9 mouse cellular contexts compared by ENCODE assay signal in genomic region chr9:13300041-13300441, GRCm38 (mm10). TPM values are rescaled to one million over a fixed set of nuclear protein-coding genes. Genes with fewer than 3 reads are reported as not detected.
DNase-seq lines count a peak whose midpoint lies in the region; ATAC-seq and TF ChIP-seq lines count a peak whose summit lies in the region.
"Had no signal": no experiment of that assay in that cellular context is flagged by ENCODE, and none has a peak within 500 bp of the region (broad histone marks: within the 10 kb centered on the region; RNA-seq: fewer than 3 reads in every experiment).

No protein-coding gene starts in this region.

- H3K36me3 ChIP-seq in embryonic facial prominence, embryonic 15.5 days, result no peaks in the 10 kb centered on the region
- H3K36me3 ChIP-seq in hindbrain, embryonic 14.5 days (replicated peaks; ENCODE audit: control insufficient read depth, insufficient read depth), result no peaks in the 10 kb centered on the region
- H3K36me3 ChIP-seq in midbrain, embryonic 16.5 days (ENCODE audit: control insufficient read depth, insufficient read depth, low read length), result no peaks in the 10 kb centered on the region

- TF ChIP-seq CTCF in gastrocnemius, adult 2 months (IDR thresholded peaks at IDR 0.05), result no peak

- 39% methylated on average over 3 of the region's 3 CpGs for WGBS in embryonic facial prominence, embryonic 15.5 days
- 43% methylated on average over 3 of the region's 3 CpGs for WGBS in hindbrain, embryonic 14.5 days
- 40% methylated on average over 3 of the region's 3 CpGs for WGBS in midbrain, embryonic 16.5 days

- H3K27ac ChIP-seq in gastrocnemius, adult 2 months, result peak overlapping the region; percentile 86
- H3K27ac ChIP-seq in embryonic facial prominence, embryonic 15.5 days (replicated peaks), result no peak overlapping the region
- H3K27ac ChIP-seq in hindbrain, embryonic 14.5 days, result peak overlapping the region; percentile 33; the same call in 1 of the 2 replicates
- H3K27ac ChIP-seq in midbrain, embryonic 16.5 days (ENCODE audit: low read length), result no peak overlapping the region

- H3K4me3 ChIP-seq in gastrocnemius, adult 2 months, result peak overlapping the region; percentile 86
- H3K4me3 ChIP-seq in embryonic facial prominence, embryonic 15.5 days (replicated peaks), result peak overlapping the region; percentile 55
- peak overlapping the region; percentile 60 for H3K4me3 ChIP-seq in hindbrain, embryonic 14.5 days (replicated peaks; ENCODE audit: low read length)
- H3K4me3 ChIP-seq in midbrain, embryonic 16.5 days (ENCODE audit: low read depth, low read length), result peak overlapping the region; percentile 23

- peaks cover 56% of the 10 kb centered on the region for H3K4me1 ChIP-seq in embryonic facial prominence, embryonic 15.5 days
- peaks cover 65% of the 10 kb centered on the region for H3K4me1 ChIP-seq in hindbrain, embryonic 14.5 days (replicated peaks; ENCODE audit: control insufficient read depth, insufficient read depth, low read length)
- peaks cover 27% of the 10 kb centered on the region for H3K4me1 ChIP-seq in midbrain, embryonic 16.5 days (ENCODE audit: control insufficient read depth, insufficient read depth, low read length)

- intact Hi-C loops in gastrocnemius, adult 2 months (cut with DNase I), result no loop called here

- no peak for ATAC-seq in embryonic facial prominence, embryonic 15.5 days (ENCODE audit: insufficient number of reproducible peaks, low FRiP score, low TSS enrichment, low read depth)
- ATAC-seq in hindbrain, embryonic 14.5 days (ENCODE audit: low FRiP score), result no peak
- ATAC-seq in midbrain, embryonic 16.5 days, result no peak
- no peak for ATAC-seq in frontal cortex, adult (ENCODE audit: low TSS enrichment)

- no peak overlapping the region for H3K9ac ChIP-seq in embryonic facial prominence, embryonic 15.5 days
- peak overlapping the region; percentile 22; the same call in 1 of the 2 replicates for H3K9ac ChIP-seq in hindbrain, embryonic 14.5 days
- no peak overlapping the region for H3K9ac ChIP-seq in midbrain, embryonic 16.5 days (ENCODE audit: low read depth, low read length)

- peak overlapping the region; percentile 89 for H3K4me2 ChIP-seq in embryonic facial prominence, embryonic 15.5 days (replicated peaks)
- peak overlapping the region; percentile 96 for H3K4me2 ChIP-seq in hindbrain, embryonic 14.5 days (replicated peaks)
- peak overlapping the region; percentile 97 for H3K4me2 ChIP-seq in midbrain, embryonic 16.5 days (ENCODE audit: low read length)

- no peaks in the 10 kb centered on the region for H3K9me3 ChIP-seq in embryonic facial prominence, embryonic 15.5 days (replicated peaks)
- H3K9me3 ChIP-seq in hindbrain, embryonic 14.5 days (ENCODE audit: control insufficient read depth, low read length), result no peaks in the 10 kb centered on the region
- no peaks in the 10 kb centered on the region for H3K9me3 ChIP-seq in midbrain, embryonic 16.5 days (replicated peaks; ENCODE audit: control insufficient read depth, low read length, poor library complexity, severe bottlenecking)
- H3K9me3 ChIP-seq: G1E had no signal

- no peaks in the 10 kb centered on the region for H3K27me3 ChIP-seq in embryonic facial prominence, embryonic 15.5 days
- no peaks in the 10 kb centered on the region for H3K27me3 ChIP-seq in hindbrain, embryonic 14.5 days (ENCODE audit: control insufficient read depth, insufficient read depth, low read length)
- no peaks in the 10 kb centered on the region for H3K27me3 ChIP-seq in midbrain, embryonic 16.5 days (ENCODE audit: control insufficient read depth, insufficient read depth, low read depth, low read length)

- DNase-seq in gastrocnemius, adult 2 months, result no peak
- no peak for DNase-seq in gastrocnemius, postnatal 25 days
- peak; percentile 54 for DNase-seq in CD4-positive helper T cell, adult 2 months (ENCODE audit: low read depth, low spot score)
- DNase-seq in hindbrain, embryonic 14.5 days (ENCODE audit: low spot score), result no peak
- no peak for DNase-seq in spleen, adult 12 weeks (ENCODE audit: low spot score)

RNA-seq across cellular contexts. Expression of gene Maml2, which starts 2.3 kb away (rescaled TPM):
- total RNA-seq in gastrocnemius, adult 2 months (2021), result 1 to 10 TPM; 2.9 to 3.0 TPM
- 1 to 10 TPM; 2.1 to 3.2 TPM for total RNA-seq in gastrocnemius, postnatal 25 days (2021)
- 11.7 and 12.5 TPM in 2 replicates for polyA plus RNA-seq in embryonic facial prominence, embryonic 15.5 days (2015; fragmentation: Nextera tagmentation; extraction: Ambion mirVana)
- 10.8 and 11.6 TPM in 2 replicates for polyA plus RNA-seq in hindbrain, embryonic 14.5 days (2014; fragmentation: Nextera tagmentation; extraction: Ambion mirVana)
- 9.9 and 10.6 TPM in 2 replicates for polyA plus RNA-seq in midbrain, embryonic 16.5 days (2015; fragmentation: Nextera tagmentation; extraction: Ambion mirVana)

RNA-seq across cellular contexts. Expression of gene Ccdc82, which starts 53.3 kb away (rescaled TPM):
- 1 to 10 TPM; 4.4 to 5.9 TPM for total RNA-seq in gastrocnemius, adult 2 months (2021)
- total RNA-seq in gastrocnemius, postnatal 25 days (2021), result 1 to 10 TPM; 2.8 to 4.3 TPM
- polyA plus RNA-seq in embryonic facial prominence, embryonic 15.5 days (2015; fragmentation: Nextera tagmentation; extraction: Ambion mirVana), result 7.1 and 8.3 TPM in 2 replicates
- polyA plus RNA-seq in hindbrain, embryonic 14.5 days (2014; fragmentation: Nextera tagmentation; extraction: Ambion mirVana), result 15.6 and 17.7 TPM in 2 replicates
- polyA plus RNA-seq in midbrain, embryonic 16.5 days (2015; fragmentation: Nextera tagmentation; extraction: Ambion mirVana), result 15.0 and 15.1 TPM in 2 replicates

RNA-seq across cellular contexts. Expression of gene Jrkl, which starts 54.4 kb away (rescaled TPM):
- total RNA-seq in gastrocnemius, adult 2 months (2021), result 1 to 10 TPM; 2.8 to 3.5 TPM
- total RNA-seq in gastrocnemius, postnatal 25 days (2021), result 1 to 10 TPM; 2.6 to 2.7 TPM
- 9.4 and 9.6 TPM in 2 replicates for polyA plus RNA-seq in embryonic facial prominence, embryonic 15.5 days (2015; fragmentation: Nextera tagmentation; extraction: Ambion mirVana)
- 9.6 and 10.2 TPM in 2 replicates for polyA plus RNA-seq in hindbrain, embryonic 14.5 days (2014; fragmentation: Nextera tagmentation; extraction: Ambion mirVana)
- polyA plus RNA-seq in midbrain, embryonic 16.5 days (2015; fragmentation: Nextera tagmentation; extraction: Ambion mirVana), result 11.0 and 13.6 TPM in 2 replicates

Comparison
In these comparisons a context has a peak if more than half of its experiments do, and no peak if none do; other contexts are left out.
1. H3K27ac ChIP-seq: peak in gastrocnemius, adult 2 months (single experiment) and hindbrain, embryonic 14.5 days (single experiment); none in embryonic facial prominence, embryonic 15.5 days (single experiment) and midbrain, embryonic 16.5 days (single experiment).
2. H3K4me3 ChIP-seq: peak in every context shown above with its lines; median percentile 86 in gastrocnemius, adult 2 months; 60 in hindbrain, embryonic 14.5 days; 55 in embryonic facial prominence, embryonic 15.5 days; 23 in midbrain, embryonic 16.5 days.
3. Peak in every context shown above with its lines, with median percentiles within 50 percentile points of each other: H3K4me2 ChIP-seq.